Mouse (Mus musculus) retina, postnatal 7 days (tissue): ENCODE results near the gene Fkbp11.

Experiments
- DNase-seq: peaks from one replicate; pipeline ENCODE4 v3.0.0-alpha.2; 2012; ENCODE audit warnings: low read depth, low spot score

Fkbp11 gene

DNA sequence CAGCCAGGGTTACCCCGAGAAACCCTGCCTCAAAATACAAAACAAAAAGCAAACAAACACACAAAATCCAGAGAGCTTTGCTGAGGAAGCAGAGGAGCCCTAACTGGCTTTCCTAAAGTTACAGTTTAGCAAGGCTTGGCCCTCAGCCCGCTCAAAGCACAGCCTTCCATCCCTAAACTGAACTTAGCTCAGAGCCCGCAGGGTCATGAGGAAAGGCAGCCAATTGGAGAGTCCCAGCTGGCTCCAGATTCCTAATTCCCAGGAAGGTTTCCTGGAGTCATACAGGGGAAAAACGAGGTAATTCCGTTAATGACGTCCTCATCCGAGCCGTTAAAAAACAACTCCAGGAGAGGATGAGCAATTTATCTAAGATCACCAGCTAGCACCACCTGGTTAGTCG, 32.3 kb downstream of the Fkbp11 start:
- DNase-seq, result no peak

DNA sequence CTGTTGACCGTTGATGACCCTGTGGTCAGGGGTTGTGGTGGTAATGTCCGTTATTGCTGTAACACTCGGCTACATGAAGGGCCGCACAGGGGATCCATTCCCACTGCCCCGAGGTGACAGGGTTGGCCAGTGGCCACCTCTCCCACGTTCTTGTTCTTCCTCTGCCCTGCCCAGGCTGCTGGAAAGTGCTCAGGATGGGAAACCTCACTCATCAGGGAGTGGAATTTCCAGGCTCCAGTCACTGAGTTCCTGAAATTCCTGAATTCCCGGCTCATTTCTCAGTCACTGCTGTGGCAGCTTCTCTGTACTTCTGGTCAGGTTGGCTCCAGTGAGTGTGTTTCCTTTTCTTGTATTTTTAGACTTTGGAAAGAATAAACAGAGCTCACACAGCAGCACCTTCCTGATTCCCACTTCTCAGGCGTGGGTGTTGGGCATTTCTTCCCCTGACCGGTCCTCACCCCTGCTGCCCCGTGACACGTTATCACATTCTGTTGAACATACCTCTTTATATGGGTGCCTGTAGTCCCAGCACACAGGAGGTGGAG, 35.8 kb downstream of the Fkbp11 start:
- no peak for DNase-seq

DNA sequence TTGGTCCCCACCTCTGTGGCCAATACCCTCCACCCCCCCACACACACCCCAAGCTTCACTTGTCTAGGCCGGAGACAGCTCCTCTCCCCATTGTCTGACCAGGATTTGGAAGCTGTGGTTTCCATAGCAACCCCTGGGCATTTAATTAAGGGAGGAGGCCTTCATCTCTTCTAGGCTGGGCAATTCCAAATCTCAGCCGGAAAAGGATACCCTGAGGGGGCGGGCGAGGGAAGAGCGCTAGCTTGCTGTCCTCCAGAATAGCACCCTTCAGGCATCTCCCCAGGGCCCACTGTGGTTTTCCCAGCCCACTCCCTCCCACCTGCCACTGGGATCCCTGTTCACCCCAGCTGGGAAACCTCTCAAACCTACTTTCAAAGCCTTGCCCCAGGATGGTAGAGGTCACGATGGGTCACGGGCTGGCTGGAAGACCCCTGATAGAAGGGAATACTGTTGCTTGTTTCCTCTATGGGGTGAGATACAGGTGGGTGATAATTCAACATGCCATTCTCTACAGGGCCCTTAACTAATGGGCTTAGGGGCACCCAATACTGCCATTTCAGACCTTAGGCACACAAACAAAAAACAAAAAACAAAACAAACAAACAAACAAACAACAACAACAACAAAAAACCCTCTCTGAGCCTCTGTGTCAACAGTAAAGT, 36.4 kb downstream of the Fkbp11 start:
- DNase-seq, result no peak

DNA sequence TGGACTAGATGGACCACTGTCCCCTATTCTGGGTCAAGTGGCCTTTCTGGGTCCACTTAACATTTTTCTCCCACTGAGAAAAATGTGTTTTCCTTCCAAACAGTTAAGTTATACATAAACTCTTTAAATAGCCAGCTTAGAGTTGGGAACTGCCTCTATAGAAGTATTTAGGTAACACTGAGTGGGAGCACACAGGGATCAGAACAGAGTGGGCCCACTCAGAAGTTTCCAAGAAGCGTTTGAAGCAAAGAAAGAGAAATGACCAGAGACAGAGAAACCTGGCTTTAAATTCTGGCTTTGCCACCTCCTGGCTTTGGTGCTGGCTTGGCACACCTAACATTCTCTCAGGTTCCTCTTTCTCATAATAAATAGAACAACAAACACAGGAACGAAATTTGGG, 38.3 kb downstream of the Fkbp11 start:
- DNase-seq, result no peak

DNA sequence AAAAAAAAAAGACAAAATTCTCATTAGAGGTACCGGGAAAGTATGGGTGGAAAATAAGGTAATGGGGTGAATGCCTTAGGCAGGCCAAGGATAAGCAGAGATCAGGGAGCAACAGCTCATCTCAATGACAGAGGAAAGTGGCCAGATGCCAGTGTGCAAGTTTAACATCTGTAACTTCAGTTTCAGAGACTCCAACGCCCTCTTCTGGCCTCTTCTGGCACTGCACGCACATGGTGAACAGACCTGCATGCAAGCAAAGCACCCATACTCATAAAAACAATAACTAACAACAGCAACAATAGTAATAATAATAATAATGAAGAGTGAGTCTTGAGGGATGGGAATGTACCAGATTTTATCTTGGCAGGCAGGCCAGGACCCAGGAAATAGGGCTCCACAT, 42.1 kb downstream of the Fkbp11 start:
- no peak for DNase-seq

DNA sequence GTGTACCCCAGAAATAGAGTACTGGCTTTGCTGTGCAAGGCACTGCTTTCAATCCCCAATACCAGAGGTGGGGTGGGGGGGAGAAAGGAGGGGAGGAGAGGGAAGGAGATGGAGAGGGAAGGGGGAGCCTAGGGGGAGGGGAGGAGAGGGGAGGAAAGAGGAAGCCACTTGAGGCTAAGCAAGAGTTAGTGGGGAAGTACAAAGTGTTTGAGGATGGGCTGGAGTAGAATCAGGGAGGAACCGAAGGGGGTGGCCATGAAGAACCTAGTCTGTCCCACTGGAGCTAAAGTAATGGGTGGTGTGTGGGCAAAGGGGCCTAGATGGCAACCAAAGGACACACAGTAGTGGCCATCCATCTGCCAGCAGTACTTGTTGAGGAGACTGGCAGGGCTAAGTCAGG, 44.3 kb downstream of the Fkbp11 start:
- DNase-seq, result no peak

GRCm38 (mm10) chr15:98683177-98683576, 44.8 kb downstream of the Fkbp11 start:
- no peak for DNase-seq

GRCm38 (mm10) chr15:98681633-98682032, 46.4 kb downstream of the Fkbp11 start:
- DNase-seq, result no peak

- no peak for DNase-seq
These were observed 47.3 kb downstream of the Fkbp11 start for GRCm38 (mm10) chr15:98680660-98681059.

GRCm38 (mm10) chr15:98677977-98678376, 50.0 kb downstream of the Fkbp11 start:
- DNase-seq, result no peak

GRCm38 (mm10) chr15:98676940-98677728, 50.9 kb downstream of the Fkbp11 start, which contains the start of gene Rnd1:
Gene Rnd1 (minus strand): TSS chr15:98677461.
- DNase-seq, result peak; percentile 80

DNA sequence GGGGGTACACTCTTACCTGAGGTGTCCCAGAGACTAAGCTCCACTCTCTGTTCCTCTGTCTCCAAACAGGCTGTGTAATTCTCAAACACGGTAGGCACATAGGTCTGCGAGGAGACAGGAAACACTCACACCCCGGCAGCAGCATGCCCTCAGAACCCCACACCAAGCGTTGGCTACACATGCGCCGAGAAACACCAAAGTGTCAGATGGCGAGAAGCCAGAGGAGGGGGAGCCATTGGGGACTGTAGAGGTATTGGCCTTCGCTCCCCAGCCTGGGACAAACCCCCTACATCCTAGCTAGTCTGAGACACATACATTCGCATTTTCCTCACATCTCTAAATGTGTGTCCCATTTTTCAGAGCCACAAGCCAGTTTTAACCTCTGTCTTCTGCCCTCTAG, 51.5 kb downstream of the Fkbp11 start:
- no peak for DNase-seq

GRCm38 (mm10) chr15:98675634-98676250, 52.3 kb downstream of the Fkbp11 start:
- no peak for DNase-seq

- DNase-seq, result no peak
These were observed 52.9 kb downstream of the Fkbp11 start for GRCm38 (mm10) chr15:98674994-98675545.
